Mouse (Mus musculus) cerebellum, adult 9-10 months (tissue): ENCODE data around the gene Krt8.
A peak's percentile ranks its signal among the peaks of the same experiment; 100 is the strongest.
"Not testable (repeated sequence)": the region's sequence is repeated elsewhere in the genome, so short reads cannot be mapped to it uniquely, and the experiment has no call there.

Experiments
- DNase-seq: peaks from one replicate; pipeline ENCODE4 v3.0.0; 2022

Krt8 gene

DNA sequence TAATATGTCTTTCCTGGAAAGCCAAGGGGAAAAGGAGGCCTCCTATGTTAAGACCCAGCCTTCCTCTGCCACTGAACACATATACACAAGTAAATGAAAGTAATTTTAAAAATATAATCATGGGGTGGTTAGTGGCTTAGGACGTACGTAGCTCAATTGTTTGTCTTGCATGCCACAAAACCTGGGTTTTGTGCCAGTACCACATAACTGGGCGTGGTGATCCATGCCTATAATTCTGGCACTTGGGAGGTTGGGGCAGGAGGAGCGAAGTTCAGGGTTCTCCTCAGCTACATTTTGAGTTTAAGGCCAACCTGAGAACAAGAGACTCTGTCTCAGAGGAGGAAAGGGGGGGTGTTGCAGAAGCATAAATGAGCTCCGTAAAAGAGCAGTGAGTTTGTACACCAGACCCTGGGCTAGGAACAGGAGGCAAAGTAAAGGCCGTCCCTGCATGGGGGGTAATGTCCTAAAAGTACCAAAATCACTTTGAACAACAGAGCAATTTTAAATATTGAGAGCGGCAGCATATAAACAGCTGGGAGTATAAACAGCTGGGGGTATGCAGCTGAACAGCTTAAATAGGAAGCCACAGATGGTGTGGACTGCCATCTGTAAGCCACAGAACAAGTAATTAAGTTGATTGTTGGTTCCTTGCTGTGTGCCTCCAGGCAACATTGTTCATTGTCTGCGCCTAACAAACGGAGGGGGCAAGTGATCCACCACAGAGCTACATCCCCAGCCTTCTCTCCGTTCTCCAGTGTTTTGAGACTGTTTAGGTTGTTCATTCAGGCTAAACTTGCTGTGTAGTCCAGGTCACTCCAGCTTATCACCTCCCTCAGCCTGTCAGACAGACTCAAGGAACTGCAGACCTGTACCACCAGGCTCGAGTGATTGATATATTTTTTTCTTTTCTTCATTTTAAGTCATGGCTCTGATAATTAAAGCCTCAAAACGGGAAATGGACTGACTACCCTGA, 3.1 kb upstream of the Krt8 start:
- DNase-seq: no peak

DNA sequence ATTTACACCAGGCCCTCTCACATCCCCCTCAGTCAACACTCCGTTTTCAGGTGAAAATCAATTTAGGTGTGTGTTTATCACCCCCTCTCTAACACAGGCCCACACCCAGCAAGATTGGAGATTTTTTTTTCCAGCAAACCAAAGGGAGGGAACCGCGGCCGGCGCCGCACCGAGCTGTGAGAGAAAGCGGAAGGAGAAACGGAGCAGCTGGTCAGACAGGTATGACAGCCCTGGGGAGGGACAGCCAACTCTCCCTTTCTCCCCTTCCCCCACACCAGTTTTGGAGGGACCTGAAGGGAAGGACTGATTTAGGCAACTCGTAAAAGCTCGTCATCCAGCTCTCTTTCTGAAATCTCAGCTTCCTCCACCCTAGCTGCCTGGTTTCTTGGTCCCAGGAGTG, 2.0 kb upstream of the Krt8 start:
- DNase-seq: no peak

DNA sequence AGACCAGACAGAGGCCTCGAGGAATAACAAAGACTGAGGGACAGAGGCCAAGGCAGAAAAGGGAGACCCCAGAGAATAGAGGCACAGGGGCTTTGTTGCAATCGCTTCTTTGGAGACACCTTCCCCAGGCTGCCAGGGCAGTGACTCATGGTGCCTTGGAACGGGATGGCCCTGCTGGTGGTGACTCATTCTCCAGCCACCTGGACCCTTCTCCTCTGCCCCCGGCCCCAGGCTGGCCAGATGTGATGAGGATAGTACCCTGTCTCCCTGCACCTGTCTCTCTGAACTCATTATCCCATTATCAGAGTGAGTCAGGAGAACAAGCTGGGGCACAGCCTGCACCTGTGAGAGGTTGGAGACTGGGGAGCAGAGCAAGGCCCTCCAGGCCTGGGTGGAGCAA, 1.0 kb upstream of the Krt8 start:
- no peak for DNase-seq

DNA sequence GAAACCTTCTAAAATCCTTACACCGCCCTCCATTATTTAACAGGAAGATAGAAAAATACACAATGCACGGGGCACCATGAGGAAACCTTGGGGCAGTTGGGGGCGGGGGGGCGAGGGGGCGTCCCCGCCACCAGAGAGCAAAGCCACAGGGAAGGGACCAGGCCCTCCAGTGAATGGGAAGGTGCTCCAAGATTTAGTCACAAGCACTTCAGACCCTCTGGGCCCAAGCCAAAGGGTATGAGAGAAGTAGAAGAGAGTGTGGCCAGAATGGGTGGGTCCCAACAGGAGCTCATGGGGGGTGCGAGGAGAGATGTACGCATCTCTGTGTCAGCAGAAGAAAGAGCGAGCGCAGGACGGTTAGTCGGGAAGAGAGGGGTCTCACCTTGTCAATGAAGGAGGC, 766 bp downstream of the Krt8 start:
- no peak for DNase-seq

DNA sequence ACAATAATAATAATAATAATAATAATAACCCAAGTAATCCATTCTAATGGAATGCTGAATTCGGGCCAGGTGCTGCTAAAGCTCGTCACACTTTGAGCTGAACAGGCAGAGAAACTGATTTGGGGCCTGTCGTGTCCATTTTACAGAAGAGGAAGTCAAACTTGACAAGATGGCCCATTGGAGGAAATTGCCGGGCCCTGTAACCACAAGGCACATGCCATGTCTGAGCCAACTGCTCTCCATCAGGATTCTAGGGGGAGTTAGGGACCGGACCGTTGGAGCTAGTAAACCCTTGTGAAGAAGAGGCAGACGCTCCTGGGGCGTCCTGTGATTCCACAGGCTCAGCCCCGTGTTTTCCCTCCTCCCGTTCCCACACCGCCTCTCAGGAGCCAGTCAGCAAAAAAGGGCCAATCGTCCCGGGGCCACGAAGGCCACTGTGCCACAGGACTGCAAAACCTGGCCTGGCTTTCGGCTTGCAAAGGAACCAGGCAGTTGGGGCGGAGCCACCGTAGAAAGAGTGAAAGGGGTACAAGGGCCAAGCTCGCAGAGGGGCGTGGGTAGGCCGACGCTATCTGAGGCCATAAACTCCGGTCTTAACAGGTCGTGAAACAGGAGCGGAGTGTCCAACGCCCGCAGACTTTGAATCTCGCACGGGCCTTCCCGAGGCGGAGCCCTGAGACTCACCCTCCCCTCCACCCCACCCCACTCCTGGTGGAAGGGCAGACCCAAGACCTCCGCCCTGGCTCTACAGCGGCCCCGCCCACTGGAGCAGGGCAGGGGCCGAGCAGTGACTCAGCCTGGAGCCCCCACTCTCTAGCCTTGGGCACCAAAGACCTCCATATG, 1.4 kb downstream of the Krt8 start:
- no peak for DNase-seq

DNA sequence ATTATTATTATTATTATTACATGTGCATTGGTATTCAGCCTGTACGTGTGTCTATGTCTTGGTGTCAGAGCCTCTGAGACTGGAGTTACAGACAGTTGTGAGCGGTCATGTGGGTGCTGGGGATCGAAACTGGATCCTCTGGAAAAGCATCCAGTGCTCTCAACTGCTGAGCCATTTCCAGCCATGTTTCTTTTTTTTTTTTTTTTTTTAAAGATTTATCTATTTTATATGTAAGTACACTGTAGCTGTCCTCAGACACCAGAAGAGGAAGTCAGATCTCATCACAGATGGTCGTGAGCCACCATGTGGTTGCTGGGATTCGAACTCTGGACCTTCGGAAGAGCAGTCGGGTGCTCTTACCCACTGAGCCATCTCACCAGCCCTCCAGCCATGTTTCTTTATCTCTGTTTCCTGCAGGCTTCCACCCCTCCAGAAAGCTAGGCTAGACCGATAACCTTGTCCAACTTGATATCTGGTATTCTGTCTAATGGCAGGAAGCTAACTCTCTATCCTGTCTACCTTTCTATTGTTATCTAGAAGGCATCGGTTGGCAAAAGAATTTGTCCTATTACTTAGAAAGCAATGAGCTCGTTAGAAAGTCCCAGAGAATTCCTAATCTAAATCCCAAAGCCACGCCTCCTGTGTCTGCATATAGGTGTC, 4.5 kb downstream of the Krt8 start:
- no peak for DNase-seq

DNA sequence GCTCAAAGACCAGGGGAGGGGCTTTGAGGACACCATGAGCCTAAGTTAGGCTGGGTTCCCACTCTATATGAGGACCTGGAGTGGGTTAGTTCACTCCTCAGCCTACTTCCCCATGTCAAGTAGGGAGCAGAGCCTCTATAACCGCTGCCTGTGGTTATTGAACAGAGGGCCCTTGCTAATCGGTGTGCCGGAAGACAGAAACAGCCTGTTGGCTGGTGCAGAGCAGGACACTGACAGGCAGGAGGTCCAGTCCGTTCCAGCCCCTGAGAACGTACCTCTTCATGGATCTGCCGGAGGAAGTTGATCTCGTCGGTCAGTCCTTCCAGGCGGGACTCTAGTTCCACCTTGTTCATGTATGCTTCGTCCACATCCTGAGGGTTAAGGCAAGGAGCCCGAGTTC, 5.1 kb downstream of the Krt8 start:
- no peak for DNase-seq

DNA sequence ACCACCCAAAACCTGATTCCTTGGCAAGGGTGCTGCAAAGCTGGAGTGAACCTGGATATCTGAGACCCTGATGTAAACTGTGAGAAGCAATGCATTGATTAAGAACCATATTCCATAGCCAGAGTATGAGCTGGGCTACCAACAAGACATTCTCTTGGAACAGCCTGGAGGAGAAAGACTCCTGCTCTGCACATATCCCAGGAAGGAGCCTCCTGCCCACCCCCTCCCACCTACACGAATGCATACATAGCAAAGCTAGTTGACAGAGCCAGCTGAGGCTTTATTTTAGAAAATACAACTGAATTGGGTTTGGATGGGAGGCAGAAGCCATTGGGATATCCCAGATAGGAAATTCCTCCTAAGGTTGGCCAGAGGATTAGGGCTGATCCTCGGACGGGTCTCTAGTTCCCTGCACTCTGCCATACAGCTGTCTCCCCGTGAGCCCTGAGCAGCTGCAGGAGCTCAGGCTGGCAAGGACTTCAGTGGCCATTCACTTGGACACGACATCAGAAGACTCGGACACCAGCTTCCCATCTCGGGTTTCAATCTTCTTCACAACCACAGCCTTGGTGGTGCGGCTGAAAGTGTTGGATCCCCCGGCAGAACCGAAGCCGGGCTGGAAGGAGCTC, 7.7 kb downstream of the Krt8 start:
- not testable (repeated sequence) for DNase-seq

DNA sequence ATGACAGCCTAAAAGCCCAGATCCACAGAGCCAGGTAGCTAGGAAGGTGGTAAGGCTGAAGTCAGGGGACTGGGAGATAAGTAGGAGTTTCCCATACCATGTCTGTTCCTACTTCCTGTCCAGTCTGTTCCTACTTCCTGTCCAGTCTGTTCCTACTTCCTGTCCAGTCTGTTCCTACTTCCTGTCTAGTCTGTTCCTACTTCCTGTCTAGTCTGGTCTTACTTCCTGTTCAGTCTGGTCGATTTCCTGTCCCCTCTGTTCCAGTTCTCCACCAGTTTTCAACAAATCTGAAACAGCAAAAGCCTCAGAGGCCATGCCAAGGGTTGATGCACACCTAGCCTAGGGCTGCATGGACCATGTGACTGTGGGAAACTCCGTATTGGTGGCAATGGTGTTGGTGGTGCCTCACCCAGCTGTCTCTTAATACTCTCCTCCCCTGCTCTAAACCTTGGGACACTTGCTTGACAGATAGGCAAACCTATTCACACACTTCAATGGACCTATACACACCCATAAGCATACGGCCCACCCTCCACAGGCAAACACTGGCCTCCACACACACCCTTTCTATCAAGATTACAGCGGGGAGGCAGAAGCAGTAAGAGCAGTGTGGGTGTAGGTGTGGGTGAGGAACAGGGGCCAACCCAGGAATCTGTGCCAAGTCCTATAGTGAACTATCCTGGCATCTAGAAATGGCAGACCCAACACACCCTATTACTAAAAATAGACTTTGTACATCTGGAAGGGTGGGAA, 8.6 kb downstream of the Krt8 start:
- DNase-seq: no peak

DNA sequence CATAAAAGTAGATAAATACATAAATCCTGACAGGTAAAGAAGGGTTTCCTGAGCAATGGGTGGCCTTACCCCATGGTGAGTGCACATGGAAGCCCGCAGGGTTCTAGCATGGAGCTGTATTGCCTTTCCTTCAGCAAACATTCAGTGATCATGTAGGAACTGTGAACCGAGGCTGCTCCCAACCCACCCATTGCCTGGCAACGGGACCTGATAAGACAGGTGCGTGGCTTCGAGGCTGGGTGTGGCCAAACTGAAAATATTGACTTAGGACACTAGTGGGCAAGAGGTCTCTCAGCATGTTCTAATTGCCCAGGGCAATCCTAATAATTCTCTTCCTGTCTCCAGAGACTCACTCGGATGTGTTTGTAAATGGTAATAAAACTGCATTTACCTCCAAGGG, 9.9 kb downstream of the Krt8 start:
- no peak for DNase-seq

DNA sequence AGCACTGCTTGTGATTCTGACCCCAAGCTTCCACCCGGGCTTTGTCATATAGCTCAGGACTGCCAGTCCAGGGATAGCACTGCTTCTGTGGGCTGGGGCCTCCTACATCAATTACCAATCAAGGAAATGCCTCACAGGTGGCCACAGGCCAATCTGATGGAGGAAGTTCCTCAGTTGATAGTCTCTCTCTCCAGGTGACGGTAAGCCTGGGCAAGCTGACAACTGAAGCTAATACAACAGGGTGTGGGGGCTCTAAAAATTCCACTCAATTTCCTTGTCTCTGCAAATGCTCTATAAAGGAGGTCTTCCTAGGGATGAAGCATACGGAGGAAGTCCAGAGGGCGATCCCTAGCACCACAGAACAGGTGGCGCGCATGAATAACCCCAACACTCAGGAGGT, 13.3 kb downstream of the Krt8 start:
- DNase-seq: no peak

DNA sequence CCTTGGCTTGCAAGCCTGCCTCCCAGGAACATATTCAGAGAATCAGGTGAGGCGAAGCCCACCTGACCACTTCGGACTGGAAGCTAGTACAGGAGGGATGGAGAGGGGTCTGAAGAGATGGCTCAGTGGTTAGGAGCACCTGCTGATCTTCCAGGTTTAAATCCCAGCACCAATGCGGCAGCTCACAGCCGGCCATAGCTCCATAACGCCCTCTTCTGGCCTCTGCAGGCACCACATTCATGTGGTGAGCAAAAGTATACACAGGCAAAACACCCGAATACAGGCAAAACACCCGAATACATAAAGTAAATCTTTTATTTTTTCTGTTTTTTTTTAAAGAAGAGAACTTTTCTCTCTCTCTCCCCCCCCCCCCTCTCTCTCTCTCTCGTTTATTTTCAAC, 15.6 kb downstream of the Krt8 start:
- no peak for DNase-seq

DNA sequence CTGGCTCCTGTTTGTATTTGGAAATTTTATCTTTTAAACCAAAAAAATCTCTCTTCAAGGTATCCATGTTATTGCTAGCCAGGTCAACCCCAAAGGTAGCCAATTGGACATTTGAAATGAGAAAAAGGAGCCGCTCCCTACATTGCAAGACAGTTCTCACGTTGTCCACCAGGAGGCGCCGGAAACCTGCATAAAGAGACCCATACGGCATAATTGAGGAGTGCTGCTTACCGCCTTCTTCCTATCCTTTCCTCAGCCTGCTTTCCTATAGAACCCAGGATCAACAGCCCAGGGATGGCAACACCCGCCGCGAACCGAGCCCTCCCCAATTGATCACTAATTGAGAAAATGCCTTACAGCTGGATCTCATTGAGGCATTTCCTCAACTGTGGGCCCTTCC, 16.2 kb downstream of the Krt8 start:
- DNase-seq: peak; percentile 84

DNA sequence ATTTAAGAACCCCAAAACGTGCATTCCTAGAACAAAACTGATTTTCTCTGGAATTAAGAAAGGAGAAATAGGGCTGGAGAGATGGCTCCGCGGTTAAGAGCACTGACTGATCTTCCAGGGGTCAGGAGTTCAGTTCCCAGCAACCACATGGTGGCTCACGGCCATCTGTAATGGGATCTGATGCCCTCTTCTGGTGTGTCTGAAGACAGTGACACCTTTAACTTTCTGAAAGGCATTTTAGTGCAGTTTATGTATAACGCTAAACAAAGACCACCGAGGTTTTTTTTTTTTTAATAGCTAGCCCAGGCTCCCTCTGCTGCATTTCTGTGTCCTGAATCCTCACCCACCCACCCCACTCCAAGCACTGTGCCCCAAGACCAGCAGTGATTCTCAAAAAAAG, 19.5 kb downstream of the Krt8 start:
- DNase-seq: no peak

DNA sequence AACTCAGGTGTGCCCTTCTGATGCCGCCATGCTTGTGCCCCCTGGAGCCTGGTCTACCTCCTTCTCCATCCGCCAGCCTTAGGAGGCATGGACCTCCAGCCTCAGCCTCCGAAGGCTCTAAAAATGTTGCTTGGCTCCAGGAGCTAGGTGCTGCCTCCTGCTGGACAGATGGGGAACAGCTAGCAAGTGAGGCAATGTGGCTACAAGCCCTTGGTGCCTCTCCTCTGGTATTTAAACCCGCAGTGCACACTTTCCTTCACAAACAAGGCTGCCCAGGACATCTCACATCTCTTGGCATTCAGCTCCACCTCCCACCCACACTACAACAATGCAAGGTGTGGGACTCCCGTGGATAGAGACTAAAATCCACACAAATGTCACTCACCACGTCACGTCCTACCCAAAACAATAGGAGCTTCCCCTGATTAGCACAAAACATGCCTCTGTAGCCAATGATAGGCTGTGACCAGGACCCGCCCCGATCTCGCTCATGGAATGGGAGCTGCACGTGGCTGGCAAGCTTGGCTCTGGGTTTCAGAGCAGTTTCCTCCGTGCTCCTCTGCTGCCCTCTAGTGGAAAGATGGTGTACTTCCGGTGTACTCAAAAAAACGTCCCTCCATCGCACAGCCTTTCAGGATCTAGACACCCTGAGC, 20.2 kb downstream of the Krt8 start:
- DNase-seq: peak; percentile 87

DNA sequence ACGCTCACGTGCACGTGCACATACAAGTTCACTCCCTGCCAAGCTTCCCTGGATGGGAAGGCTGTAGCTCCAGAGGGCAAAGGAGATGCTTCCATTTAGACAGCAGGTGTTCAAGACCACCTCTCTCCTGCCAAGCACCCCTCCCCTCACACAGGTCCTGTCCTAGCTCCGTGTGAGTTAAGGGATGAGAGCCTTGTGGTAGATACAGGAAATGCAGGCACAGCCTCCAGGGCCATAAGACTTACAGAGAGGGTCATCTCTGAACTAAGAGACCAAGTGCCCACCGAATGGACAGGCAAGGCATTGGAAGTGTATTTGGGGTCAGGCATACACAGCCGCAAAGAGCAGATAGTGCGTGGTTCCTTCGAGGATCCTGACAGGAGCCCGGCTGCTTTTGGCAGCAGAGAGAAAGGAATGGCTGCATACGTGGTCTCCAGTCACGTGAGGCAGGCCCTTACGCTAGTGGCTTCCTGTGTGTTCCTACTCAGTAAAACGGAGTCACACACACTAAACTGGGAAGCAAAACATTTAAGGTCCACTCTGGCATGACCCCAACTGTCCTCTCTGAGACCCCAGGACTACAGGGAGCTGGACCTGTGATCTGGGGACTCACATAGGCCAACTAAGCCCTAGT, 20.9 kb downstream of the Krt8 start:
- DNase-seq: no peak

DNA sequence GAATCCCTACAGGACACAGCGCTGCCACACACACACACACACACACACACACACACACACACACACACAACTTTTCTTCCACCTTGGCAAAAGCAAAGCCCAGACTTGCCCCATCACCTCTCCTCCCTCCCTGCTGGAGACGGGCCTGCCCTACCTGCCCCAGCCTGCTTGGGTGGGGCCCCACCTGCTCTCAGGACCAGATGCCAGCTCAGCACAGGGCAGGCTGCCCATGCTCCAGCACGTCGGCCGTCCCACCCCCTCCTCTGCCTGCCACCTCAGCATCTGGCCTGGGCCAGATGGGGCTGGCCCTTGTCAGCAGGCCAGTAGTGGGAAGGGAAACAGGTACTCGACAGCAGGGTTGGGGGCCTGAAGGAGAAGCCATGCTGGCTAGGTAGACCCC, 23.4 kb downstream of the Krt8 start:
- no peak for DNase-seq

DNA sequence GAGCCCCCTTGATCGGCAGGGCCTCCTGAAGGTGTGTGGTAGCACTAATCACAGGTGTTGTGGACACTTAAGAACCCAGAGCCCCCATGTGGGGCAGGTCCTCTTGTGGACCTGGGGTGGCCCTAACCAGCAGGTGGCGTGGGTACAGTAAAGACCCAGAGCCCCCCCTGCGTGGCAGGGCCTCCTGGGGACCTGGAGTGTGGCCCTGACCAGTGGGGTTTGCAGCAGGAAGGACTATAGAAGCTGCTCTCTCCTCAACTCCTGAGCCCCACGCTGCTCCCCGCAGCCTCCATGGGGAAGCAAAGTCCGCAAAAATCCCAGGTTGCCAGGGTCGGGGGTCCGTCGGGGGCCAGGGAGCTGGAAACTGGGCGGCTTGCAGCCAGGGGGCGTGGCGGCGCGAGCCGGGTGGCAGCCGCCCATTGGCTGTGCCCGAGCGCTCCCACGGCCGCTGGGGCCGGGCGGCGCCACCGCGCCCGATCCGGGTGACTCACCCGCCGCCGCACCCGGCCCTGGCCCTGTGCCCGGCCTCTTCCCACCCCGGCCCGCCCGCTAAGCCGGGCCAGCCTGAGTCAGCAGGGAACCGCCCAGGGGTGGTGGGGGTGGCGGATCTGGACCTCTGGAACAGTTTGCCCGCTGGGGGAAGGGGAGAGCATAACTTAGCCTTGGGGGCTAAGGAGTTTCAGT, 27.1 kb downstream of the Krt8 start:
- no peak for DNase-seq

DNA sequence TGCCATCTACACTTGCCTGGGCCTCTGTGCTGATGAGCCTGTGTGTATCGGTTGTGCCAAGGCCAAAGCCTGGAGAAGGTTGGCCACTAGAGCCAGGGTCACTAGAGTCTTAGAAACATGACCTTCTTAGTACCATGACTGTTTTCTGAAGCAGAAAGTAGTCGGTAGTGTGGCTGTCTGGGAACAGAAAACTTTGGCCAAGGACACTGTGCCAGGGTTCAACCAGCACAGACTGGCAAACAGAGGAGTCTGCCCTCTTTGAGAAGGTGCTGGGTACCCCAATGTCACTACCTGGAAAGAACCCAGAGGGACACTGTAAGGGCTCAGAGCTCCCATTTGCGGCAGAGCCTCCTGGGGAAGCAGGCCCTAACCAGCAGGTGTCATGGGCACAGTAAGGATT, 27.6 kb downstream of the Krt8 start:
- DNase-seq: no peak

DNA sequence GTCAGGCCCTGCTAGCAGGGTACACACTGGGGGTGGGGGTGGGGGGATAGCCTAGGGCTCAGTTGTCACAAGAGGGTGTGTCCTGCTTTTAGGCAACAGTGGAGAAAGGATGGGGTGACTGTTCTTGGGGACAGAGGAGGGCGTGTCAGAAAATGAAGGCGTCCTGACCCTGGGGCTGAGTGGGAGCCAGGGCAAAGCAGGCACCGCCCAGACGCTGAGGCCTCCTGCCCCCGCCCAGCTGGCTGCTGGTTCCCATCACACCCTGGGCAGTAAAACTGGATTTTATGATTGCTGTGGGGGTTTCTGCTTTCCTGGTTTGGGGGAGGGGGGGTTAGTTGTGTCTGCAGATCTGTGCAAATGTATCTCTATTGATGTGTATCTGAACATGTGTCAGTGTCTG, 28.3 kb downstream of the Krt8 start:
- DNase-seq: no peak
